Mouse (Mus musculus) midbrain, embryonic 12.5 days (tissue): Measurements from ENCODE around the gene Sdc3. TPM values are rescaled to one million over a fixed set of nuclear protein-coding genes. Genes with fewer than 3 reads are reported as not detected.

Experiments
- ATAC-seq: fragments of 200-750 bp; cut with Nextera tagmentation; 2 replicates; pipeline ENCODE4 v1.8.0; 2017; ENCODE audit warnings: low read depth, moderate TSS enrichment, moderate library complexity; ENCODE audit not compliant: low FRiP score
- H3K27ac ChIP-seq: fragments of 300-500 bp; sonication (generic); replicated peaks from 2 replicates; pipeline ENCODE4 v1.5.1; 2016; ENCODE audit warnings: mild to moderate bottlenecking
- H3K27me3 ChIP-seq: fragments of 300-500 bp; sonication (generic); 2 replicates; pipeline ENCODE4 v1.6.1; 2016; ENCODE audit warnings: mild to moderate bottlenecking
- H3K36me3 ChIP-seq: fragments of 300-500 bp; sonication (generic); 2 replicates; pipeline ENCODE4 v1.6.1; 2016
- H3K4me1 ChIP-seq: fragments of 300-500 bp; sonication (generic); 2 replicates; pipeline ENCODE4 v1.6.1; 2016
- H3K4me2 ChIP-seq: fragments of 300-500 bp; sonication (generic); replicated peaks from 2 replicates; pipeline ENCODE4 v1.6.1; 2016; ENCODE audit warnings: mild to moderate bottlenecking, moderate library complexity
- H3K4me3 ChIP-seq: fragments of 300-500 bp; sonication (generic); 2 replicates; pipeline ENCODE4 v1.5.1; 2016; ENCODE audit warnings: mild to moderate bottlenecking
- H3K9ac ChIP-seq: fragments of 300-500 bp; sonication (generic); replicated peaks from 2 replicates; pipeline ENCODE4 v1.6.1; 2016; ENCODE audit warnings: mild to moderate bottlenecking, moderate library complexity
- H3K9me3 ChIP-seq: fragments of 300-500 bp; sonication (generic); 2 replicates; pipeline ENCODE4 v1.6.1; 2016; ENCODE audit warnings: mild to moderate bottlenecking
- WGBS: fragments of 180-500 bp; shearing (Covaris S2); methylation state at CpG from one replicate; pipeline ENCODE4 v1.1.7; 2016; 5-methylcytosine and 5-hydroxymethylcytosine counted together
- polyA plus RNA-seq: library from polyadenylated mRNA; unstranded; fragments of >200 nt; fragmentation: Nextera tagmentation; extraction: Ambion mirVana; gene quantifications from 2 replicates; pipeline ENCODE4 v1.2.1, GENCODE M21; 2016

Gene Sdc3
- polyA plus RNA-seq, 1 experiment from 2014 or later, result 46.5 TPM

GRCm38 (mm10) chr4:130865901-130866371 is 73.6 kb downstream of the Sdc3 start:
- H3K4me2 ChIP-seq, result peak overlapping the region; percentile 30
- peak; percentile 79 for ATAC-seq
- peaks cover 81% of the 10 kb centered on the region for H3K27me3 ChIP-seq
- 10% methylated on average over 8 of the region's 8 CpGs for WGBS
- H3K9ac ChIP-seq, result no peak overlapping the region
- H3K27ac ChIP-seq, result peak overlapping the region; percentile 65
- H3K4me1 ChIP-seq, result peaks cover 44% of the 10 kb centered on the region
- H3K36me3 ChIP-seq, result no peaks in the 10 kb centered on the region
- H3K4me3 ChIP-seq, result no peak overlapping the region
- H3K9me3 ChIP-seq, result no peaks in the 10 kb centered on the region

GRCm38 (mm10) chr4:130867940-130868339 is 75.6 kb downstream of the Sdc3 start:
- no peak overlapping the region for H3K4me2 ChIP-seq
- ATAC-seq, result no peak
- H3K9ac ChIP-seq, result no peak overlapping the region
- no peaks in the 10 kb centered on the region for H3K36me3 ChIP-seq
- peaks cover 69% of the 10 kb centered on the region for H3K27me3 ChIP-seq
- no peak overlapping the region for H3K4me3 ChIP-seq
- no peak overlapping the region for H3K27ac ChIP-seq
- WGBS, result 82% methylated on average over 6 of the region's 6 CpGs
- peaks cover 36% of the 10 kb centered on the region for H3K4me1 ChIP-seq
- H3K9me3 ChIP-seq, result no peaks in the 10 kb centered on the region

- H3K9me3 ChIP-seq, result no peaks in the 10 kb centered on the region
- H3K27ac ChIP-seq, result no peak overlapping the region
- H3K9ac ChIP-seq, result no peak overlapping the region
- peaks cover 36% of the 10 kb centered on the region for H3K4me1 ChIP-seq
- no peak for ATAC-seq
- H3K36me3 ChIP-seq, result no peaks in the 10 kb centered on the region
- H3K27me3 ChIP-seq, result peaks cover 61% of the 10 kb centered on the region
- no peak overlapping the region for H3K4me3 ChIP-seq
- 53% methylated on average over 5 of the region's 5 CpGs for WGBS
- H3K4me2 ChIP-seq, result no peak overlapping the region
Measured at GRCm38 (mm10) chr4:130868803-130869202, 76.5 kb downstream of the Sdc3 start.

GRCm38 (mm10) chr4:130872414-130872813 is 80.1 kb downstream of the Sdc3 start:
- Histone ChIP-seq H3K9ac (no peak overlapping the region; the same call in 1 of the 2 replicates), H3K27ac (peak overlapping the region; percentile 58; the same call in 1 of the 2 replicates), H3K27me3 (peaks cover 55% of the 10 kb centered on the region), H3K9me3 (no peaks in the 10 kb centered on the region), H3K4me1 (peaks cover 32% of the 10 kb centered on the region), H3K4me3 (no peak overlapping the region), H3K36me3 (no peaks in the 10 kb centered on the region), H3K4me2 (no peak overlapping the region)
- WGBS, result 23% methylated on average over 11 of the region's 11 CpGs
- ATAC-seq, result no peak

GRCm38 (mm10) chr4:130873440-130873839 is 81.1 kb downstream of the Sdc3 start:
- no peaks in the 10 kb centered on the region for H3K9me3 ChIP-seq
- H3K9ac ChIP-seq, result no peak overlapping the region
- peaks cover 29% of the 10 kb centered on the region for H3K4me1 ChIP-seq
- peaks cover 51% of the 10 kb centered on the region for H3K27me3 ChIP-seq
- H3K4me3 ChIP-seq, result no peak overlapping the region
- H3K4me2 ChIP-seq, result no peak overlapping the region
- WGBS, result 89% methylated on average over 5 of the region's 5 CpGs
- ATAC-seq, result no peak
- H3K36me3 ChIP-seq, result no peaks in the 10 kb centered on the region
- no peak overlapping the region; the same call in 1 of the 2 replicates for H3K27ac ChIP-seq

- peaks cover 32% of the 10 kb centered on the region for H3K4me1 ChIP-seq
- no peaks in the 10 kb centered on the region for H3K36me3 ChIP-seq
- no peaks in the 10 kb centered on the region for H3K9me3 ChIP-seq
- no peak overlapping the region; the same call in 1 of the 2 replicates for H3K4me2 ChIP-seq
- no peak overlapping the region for H3K9ac ChIP-seq
- H3K4me3 ChIP-seq, result no peak overlapping the region
- peaks cover 54% of the 10 kb centered on the region for H3K27me3 ChIP-seq
- H3K27ac ChIP-seq, result peak overlapping the region; percentile 42; the same call in 1 of the 2 replicates
- peak; percentile 24; the same call in 1 of the 2 replicates for ATAC-seq
- WGBS, result 12% methylated on average over 10 of the region's 10 CpGs
Measured at GRCm38 (mm10) chr4:130874601-130875000, 82.3 kb downstream of the Sdc3 start.

Other genes with a start within 250 kb of the Sdc3 start
- 16.6 and 17.0 TPM in 2 replicates for gene Nkain1, start 218.4 kb upstream of the Sdc3 start, polyA plus RNA-seq
- 132 and 133 TPM in 2 replicates for gene Pum1, start 129.2 kb upstream of the Sdc3 start, polyA plus RNA-seq
- gene Laptm5, start 120.6 kb downstream of the Sdc3 start, polyA plus RNA-seq, result 19.6 and 26.4 TPM in 2 replicates
- gene Matn1, start 151.8 kb downstream of the Sdc3 start, polyA plus RNA-seq, result 0.88 TPM in 1 of 2 replicates, not detected in the other